Mouse (Mus musculus): ENCODE measurements around the gene Gm20838.
"Not testable (repeated sequence)": the region's sequence is repeated elsewhere in the genome, so short reads cannot be mapped to it uniquely, and the experiment has no call there.

The Gm20838 gene

GRCm38 (mm10) chrY:33543064-33543463, at the start of gene Gm20838:
Gm20838 (minus strand) TSS chrY:33543164.
- DNase-seq (ENCODE audit: low spot score in 2 of 2), result not testable (repeated sequence)

Measured in left cerebral cortex, adult 9 months (tissue).